Mouse (Mus musculus) embryonic fibroblast, embryonic 13.5 days (primary cell): ENCODE data around the gene C330007P06Rik.

Source experiments
- CTCF ChIP-seq: IDR thresholded peaks from 2 replicates; pipeline ENCODE4 v1.5.1; 2011; ENCODE audit warnings: mild to moderate bottlenecking, control low read depth, low read length, moderate library complexity, borderline replicate concordance; ENCODE audit not compliant: insufficient read depth
- POLR2A ChIP-seq: IDR thresholded peaks from 2 replicates; pipeline ENCODE4 v1.6.1; 2011; ENCODE audit warnings: low read depth, mild to moderate bottlenecking, control low read depth, low read length, moderate library complexity

DNA sequence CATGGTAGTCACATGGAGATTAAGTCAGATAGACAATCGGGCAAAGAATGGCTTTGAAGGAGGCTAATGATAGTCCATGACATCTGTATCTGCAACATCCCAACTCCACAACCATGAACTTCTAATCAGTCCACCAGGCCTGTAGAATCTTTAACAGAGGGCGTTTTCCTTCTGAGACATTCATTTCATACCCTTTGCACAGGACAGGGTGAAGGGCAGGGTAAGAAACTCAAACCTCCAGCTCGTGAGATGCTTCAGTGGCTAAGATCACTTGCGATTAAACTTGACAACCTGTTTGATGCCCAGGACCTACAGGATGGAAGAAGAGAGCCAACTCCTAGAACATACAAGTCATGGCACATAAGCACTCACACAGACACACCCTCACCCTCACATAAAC lies 58.9 kb downstream of the C330007P06Rik start:
- TF ChIP-seq CTCF (no peak), POLR2A (no peak)
